Mouse (Mus musculus) ES-E14 (cell line): ENCODE data around the gene Armc6.

Source experiments
- MAFK ChIP-seq: IDR thresholded peaks from 2 replicates; pipeline ENCODE4 v1.6.1; 2014; ENCODE audit warnings: mild to moderate bottlenecking, low read depth, low read length, inconsistent platforms; ENCODE audit not compliant: insufficient read depth
- ZC3H11A ChIP-seq: IDR thresholded peaks from 2 replicates; pipeline ENCODE4 v1.6.1; 2012; ENCODE audit warnings: low read depth, mild to moderate bottlenecking, inconsistent platforms, low read length, borderline replicate concordance

DNA sequence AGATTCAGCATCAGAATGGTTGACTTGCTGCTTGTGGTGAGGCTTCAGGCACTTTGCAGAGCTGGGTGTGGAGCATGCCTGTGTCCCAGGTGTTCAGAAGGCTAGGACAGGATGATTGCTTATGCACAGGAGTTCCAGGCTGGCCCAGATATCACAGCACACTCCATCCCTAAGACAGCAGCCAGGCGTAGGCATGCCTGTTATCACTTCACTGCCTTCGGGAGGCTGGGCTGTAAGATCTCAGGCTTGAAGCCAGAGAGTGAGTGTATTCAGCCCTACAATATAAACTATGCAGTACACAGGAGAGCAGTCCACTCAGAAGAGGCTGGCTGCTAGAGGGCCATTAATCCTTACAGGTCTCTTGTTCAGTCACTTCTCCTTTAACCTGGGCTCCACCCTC is 24.8 kb upstream of the Armc6 start:
- TF ChIP-seq ZC3H11A (no peak), MAFK (no peak)
